Mouse (Mus musculus) T-helper 17 cell (primary cell): ENCODE data around the gene Nutm1.

Experiments
- in situ Hi-C, 2 experiments: fragments of 300-600 bp; cut with MboI, MseI; formaldehyde crosslinking; loops; 1 replicate in 1 of 2; 2 replicates in 1 of 2; pipeline ENCODE4 v1.15.1; 2025; ENCODE audit warnings: high pct_unique_total_duplicates in 2 of 2

Gene Nutm1

DNA sequence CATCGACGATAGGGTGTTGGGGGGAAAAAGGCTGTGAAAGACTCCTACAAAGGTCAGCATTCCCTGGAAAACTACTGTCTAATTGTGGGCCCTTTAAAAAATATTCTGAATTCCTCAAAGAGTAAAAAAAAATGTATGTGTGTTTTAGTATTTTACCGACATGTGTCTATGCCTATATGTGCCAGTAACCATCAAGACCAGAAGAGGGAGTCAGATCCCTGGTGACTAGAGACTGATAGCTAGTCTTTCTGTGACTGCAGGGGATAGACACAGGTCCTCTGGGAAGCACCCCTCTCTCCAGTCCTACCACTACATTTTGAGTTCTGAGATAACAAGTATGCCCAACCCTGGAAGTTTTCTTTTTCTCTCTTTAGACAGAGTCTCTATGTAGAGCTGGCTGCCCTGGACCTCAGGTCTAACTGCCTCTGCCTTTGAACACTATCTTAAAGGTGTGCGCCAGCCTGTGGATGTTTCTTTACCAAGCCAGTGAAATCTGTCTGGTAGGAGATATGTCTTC is 3.7 kb upstream of the Nutm1 start:
- in situ Hi-C loops, result loop anchor here (5.0 to 25.0 kb wide), 3 partner anchors 94 to 199 kb away; partner anchors contain the start of gene Emc7 (in 1 of the 2)

DNA sequence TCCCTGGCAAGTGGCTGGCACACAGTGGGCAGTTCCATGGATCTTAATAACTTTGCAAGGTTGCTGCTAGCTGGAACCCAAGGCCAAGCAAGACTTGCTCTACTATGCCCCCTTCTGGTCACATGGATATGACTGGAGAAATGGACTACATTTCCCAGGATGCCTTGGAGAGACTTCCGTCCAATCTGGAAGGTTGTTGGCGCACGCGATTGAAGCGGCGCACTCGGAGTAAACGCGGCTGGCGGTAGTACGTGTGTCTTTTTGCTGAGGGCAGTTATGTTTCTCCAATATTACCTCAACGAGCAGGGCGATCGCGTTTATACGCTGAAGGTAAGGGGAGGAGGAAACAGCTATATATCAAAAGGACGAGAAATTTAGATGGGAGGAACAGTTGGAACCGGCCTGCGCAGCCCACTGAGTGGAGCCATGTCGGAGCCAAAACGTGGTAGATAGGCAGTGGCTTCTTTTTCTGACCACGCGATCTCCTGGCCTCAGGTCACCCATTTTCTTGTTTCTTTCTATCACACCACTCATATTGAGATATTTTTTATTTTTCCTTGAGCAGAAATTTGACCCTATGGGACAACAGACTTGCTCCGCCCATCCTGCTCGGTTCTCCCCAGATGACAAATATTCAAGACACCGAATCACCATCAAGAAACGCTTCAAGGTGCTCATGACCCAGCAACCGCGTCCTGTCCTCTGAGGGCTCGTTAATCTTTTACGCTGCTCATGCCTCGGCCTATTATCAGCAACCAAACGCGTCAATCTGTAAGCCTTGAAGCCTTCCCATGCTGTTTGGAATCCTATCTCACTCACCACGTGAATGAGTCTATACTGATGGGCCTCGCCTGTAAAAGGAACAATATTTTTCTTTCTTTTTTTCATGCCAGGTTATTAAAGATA is 2.9 kb upstream of the Nutm1 start, which contains the start of gene Nop10:
Gene Nop10, plus strand, starts transcription at position 179 of the 906 bp plus-strand sequence.
- in situ Hi-C loops, result loop anchor here (5.0 to 25.0 kb wide), 3 partner anchors 95 to 200 kb away; partner anchors contain the start of gene Emc7 (in 1 of the 2)

DNA sequence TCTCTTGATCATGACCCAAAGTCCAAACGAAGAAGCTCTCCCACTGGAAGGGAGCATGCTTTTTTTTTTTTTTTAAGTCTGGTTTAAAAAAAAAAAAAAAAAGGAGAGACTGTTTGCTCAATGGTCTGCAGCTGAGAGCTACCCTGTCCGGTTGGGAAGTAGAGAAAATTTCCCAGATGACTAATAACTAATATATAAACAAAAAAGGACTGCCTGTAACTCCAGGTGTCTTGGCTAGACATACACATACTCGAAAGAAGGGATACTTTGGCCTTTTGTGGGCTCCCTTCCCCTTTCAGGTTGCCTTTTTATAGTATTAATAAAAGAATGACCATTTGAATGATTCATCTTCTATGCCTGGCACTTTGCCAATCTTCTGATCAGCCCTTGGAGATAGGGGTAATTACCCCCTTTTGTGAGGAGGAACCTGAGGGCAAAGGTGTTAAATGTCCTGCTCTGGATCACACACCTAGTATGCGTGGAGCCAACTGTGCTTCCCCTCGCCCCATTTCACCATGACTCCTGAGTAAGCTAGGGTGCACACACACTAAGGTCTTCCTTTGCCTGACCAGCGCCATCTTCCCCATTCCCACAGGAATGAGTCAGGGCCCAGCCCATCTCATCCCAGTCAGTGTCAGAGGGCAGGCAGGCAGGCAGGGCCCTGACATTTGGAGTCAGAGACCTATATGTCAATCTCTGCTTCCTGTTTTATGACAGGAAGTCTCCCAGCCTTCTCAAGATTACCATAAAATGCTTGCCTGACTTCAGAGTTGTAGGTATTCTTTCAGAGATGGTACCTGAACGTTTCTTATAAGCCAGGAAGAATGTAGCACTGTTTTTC is 4.2 kb downstream of the Nutm1 start:
- in situ Hi-C loops, result loop anchor here (5.0 to 25.0 kb wide), 2 partner anchors 207 to 227 kb away; partner anchors contain the start of genes Chrm5 (in 1 of the 2) and Emc7 (in 1 of the 2)

GRCm38 (mm10) chr2:112249780-112250453 is 9.2 kb downstream of the Nutm1 start:
- in situ Hi-C loops, result loop anchor here in 1 of 2 experiments (25.0 kb wide), 1 partner anchor 212 kb away; the partner anchor contains the start of gene Emc7

- in situ Hi-C loops, result no loop called here
Measured at GRCm38 (mm10) chr2:112247323-112247722, 11.8 kb downstream of the Nutm1 start.

- in situ Hi-C loops, result no loop called here
Measured at GRCm38 (mm10) chr2:112246193-112246592, 12.9 kb downstream of the Nutm1 start.

GRCm38 (mm10) chr2:112245307-112245706 is 13.8 kb downstream of the Nutm1 start:
- in situ Hi-C loops, result no loop called here

- in situ Hi-C loops, result no loop called here
Measured at GRCm38 (mm10) chr2:112241787-112242186, 17.3 kb downstream of the Nutm1 start.

DNA sequence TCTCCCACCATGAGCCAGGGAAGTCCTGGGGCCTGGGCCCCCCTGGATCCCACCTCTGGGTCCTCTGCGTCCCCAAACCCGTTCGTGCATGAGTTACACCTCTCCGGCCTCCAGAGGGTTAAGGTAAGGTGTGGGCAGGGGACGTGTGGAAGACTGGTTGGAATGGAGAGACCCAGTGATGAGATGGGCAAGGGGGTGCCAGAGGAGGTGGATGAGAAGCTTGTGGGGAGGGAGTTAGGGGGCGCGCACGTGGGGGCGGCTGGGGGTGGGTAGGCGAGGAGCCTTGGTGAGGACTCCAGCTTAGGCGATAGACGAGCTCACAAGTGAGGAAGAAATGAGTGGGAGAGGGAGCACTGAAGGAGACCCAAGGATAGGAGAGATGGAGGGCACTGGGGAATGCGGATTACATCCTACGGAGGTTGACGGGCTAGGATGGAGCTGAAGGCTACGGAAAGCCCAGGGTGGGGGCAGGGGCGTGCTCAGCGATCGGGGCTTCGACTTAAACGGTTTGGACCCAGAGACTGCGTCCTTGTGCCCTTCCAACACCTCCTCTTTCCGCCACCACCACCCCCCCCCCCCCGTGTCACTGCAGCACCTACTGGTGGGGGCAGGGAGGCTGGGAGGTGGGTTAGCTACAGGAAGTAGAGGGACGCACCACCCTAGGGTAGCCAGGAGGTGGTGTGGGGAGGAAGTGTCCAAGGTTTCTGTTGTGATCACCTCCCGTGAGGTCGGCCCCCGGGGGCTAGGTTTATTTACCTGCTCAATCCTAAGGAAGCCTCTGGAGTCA is 19.0 kb downstream of the Nutm1 start:
- in situ Hi-C loops, result loop anchor here in 1 of 2 experiments (10.0 kb wide), 1 partner anchor 1605 kb away; the partner anchor contains the start of gene Arhgap11a

- in situ Hi-C loops, result loop anchor here in 1 of 2 experiments (10.0 kb wide), 1 partner anchor 1605 kb away; the partner anchor contains the start of gene Arhgap11a
Measured at GRCm38 (mm10) chr2:112239212-112239934, 19.7 kb downstream of the Nutm1 start, which contains the start of gene Lpcat4. TSS of gene Lpcat4 (plus strand) at chr2:112239468.

- in situ Hi-C loops, result loop anchor here in 1 of 2 experiments (10.0 kb wide), 1 partner anchor 1607 kb away; the partner anchor contains the start of gene Arhgap11a
Measured at GRCm38 (mm10) chr2:112238006-112238405, 21.1 kb downstream of the Nutm1 start.

DNA sequence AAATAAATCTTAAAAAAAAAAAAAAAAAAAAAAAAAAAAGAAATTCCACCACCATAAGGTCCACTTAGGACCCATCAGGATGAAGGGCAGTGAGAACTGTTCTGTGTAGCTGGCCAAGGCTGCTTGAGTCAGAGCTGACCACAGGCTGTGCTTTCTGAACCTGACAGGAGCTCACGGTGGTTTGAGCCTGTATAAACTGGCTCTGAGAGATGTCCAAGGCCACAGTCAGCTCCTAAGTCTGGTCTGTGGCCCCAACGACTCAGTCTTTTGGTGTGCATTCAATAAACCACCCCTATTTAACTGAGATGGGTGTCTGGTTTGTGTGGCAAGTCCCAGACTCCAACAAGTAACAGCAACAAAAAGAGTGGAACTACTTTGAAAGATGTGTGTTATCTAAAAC is 22.5 kb downstream of the Nutm1 start:
- in situ Hi-C loops, result loop anchor here in 1 of 2 experiments (10.0 kb wide), 1 partner anchor 1608 kb away; the partner anchor contains the start of gene Arhgap11a

- in situ Hi-C loops, result loop anchor here in 1 of 2 experiments (10.0 kb wide), 1 partner anchor 1612 kb away; the partner anchor contains the start of gene Arhgap11a
Measured at GRCm38 (mm10) chr2:112232623-112233022, 26.5 kb downstream of the Nutm1 start.

- in situ Hi-C loops, result no loop called here
Measured at GRCm38 (mm10) chr2:112224356-112224755, 34.7 kb downstream of the Nutm1 start.

- in situ Hi-C loops, result no loop called here
Measured at GRCm38 (mm10) chr2:112222607-112223006, 36.5 kb downstream of the Nutm1 start.

DNA sequence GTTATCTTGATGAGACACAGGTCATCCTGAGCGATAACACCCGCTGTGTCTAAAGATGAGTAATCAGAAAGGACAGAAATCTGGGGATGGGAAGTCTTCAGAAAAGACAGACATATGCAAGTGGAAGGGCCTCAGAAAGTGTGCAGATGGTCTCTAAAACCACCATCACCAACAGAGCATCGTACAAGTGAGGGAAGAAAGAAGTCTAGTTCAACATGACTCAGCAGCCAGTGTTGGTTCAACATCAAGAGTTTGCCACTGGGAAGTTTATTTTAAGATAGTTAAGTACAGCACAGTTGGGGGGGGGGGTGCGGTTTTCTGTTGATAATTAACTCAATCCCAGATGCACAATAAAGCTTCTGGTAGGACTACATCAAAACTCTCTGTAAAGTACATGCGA is 38.2 kb downstream of the Nutm1 start:
- in situ Hi-C loops, result no loop called here

DNA sequence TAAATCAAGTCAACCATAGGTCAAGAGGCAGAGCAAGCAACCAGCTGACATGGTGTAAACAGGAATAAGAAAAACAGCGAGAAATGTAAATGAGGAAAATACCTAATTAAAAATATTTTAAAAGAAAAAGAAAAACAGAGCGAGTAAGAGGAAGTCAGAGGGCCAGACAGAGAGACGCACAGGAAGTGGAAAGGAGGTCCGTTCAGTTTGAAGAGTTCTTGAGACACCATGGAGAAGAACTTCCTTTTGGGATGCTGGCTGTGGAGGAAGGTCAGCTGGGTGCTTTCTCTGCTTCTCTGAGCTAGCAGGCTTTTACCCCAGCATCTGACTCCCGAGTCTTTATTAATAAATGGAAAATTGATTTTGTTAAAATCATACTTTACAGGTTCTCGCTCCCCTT is 41.5 kb downstream of the Nutm1 start:
- in situ Hi-C loops, result no loop called here

DNA sequence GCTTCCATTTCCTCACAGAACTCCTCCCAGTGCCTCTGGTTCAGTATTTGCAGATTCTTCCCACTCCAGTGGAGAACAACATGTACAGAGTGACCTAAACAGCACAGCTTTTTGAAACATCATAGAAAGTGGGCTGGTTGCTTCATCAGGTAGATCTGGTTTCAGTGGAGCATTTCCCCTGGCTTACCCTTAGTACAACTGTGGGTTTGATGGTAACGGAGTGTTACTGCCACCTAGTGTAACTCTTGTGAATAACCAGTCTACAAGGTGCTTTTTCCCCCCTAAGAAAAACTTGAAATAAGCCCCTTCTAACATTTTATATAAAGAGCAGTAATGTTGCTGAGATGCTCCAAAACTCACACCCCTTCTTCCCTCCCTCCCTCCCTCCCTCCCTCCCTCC is 43.1 kb downstream of the Nutm1 start:
- in situ Hi-C loops, result no loop called here

DNA sequence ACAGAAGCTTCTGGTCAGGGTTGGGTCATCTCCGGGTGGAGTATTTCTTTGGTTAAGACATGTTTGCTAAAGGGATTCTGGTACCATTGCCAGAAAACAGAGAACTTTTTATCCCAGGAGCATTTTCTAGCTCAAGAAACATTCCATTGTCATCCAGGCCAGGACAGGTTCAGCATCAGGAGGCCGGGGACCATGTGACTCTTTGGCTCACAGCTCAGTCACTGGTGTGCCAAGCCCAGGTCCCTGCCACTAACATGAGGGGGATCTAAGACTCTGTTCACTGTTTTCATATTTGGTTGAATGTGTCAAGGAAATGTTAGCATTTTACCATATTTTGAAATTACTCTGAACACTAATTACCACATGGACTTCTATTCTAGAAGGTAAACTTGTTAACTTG is 48.4 kb downstream of the Nutm1 start:
- in situ Hi-C loops, result no loop called here
